Mouse (Mus musculus): ENCODE measurements at regions not wholly inside any gene's neighbourhood (a gene's known extent, or its start where the extent isn't known, plus 50 kb on each side); places are given as distances from the start of the nearest gene placed in this dataset.

DNA sequence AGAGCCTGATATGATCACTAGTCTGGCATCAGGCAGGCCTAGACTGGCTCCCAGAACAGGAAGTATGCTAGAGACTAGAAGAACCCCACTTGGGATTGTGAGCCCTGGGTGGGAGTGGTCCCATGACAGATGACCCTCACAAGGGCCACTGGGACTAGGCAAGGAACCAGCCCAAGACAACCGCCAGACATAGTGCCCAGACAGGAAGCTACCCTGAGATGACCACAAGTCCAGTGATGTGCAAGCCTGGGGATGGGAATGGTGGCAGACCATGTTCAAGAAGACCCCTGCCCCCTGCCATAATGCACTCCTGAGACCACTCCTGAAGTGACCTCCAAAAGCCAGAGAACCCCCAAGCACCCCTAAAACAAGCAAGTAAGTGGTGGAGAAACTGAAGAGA, 304.9 kb downstream of the Epm2a start:
- Histone ChIP-seq H3K36me3 (replicated peaks) (no peaks in the 10 kb centered on the region), H3K4me1 (ENCODE audit: insufficient read depth, low read depth, low read length) (no peaks in the 10 kb centered on the region), H3K9me3 (replicated peaks) (no peaks in the 10 kb centered on the region), H3K27me3 (ENCODE audit: insufficient read depth, low read length) (no peaks in the 10 kb centered on the region), H3K4me3 (ENCODE audit: low read depth, low read length) (no peak overlapping the region)
- DNase-seq (ENCODE audit: low spot score) (no peak), ATAC-seq (ENCODE audit: extremely low read depth, insufficient number of reproducible peaks, low FRiP score, poor library complexity, severe bottlenecking) (no peak)
- TF ChIP-seq GATA1 (IDR thresholded peaks at IDR 0.05; ENCODE audit: borderline replicate concordance, low read length) (no peak), POLR2AphosphoS5 (IDR thresholded peaks at IDR 0.05; ENCODE audit: insufficient replicate concordance, low read depth, low read length) (no peak), TAL1 (conservative IDR thresholded peaks at IDR 0.05; ENCODE audit: low read depth, low read length) (no peak), GATA2 (IDR thresholded peaks at IDR 0.05; ENCODE audit: borderline replicate concordance, low read depth, low read length) (no peak), CTCF (IDR thresholded peaks at IDR 0.05; ENCODE audit: low read depth, low read length) (no peak)

DNA sequence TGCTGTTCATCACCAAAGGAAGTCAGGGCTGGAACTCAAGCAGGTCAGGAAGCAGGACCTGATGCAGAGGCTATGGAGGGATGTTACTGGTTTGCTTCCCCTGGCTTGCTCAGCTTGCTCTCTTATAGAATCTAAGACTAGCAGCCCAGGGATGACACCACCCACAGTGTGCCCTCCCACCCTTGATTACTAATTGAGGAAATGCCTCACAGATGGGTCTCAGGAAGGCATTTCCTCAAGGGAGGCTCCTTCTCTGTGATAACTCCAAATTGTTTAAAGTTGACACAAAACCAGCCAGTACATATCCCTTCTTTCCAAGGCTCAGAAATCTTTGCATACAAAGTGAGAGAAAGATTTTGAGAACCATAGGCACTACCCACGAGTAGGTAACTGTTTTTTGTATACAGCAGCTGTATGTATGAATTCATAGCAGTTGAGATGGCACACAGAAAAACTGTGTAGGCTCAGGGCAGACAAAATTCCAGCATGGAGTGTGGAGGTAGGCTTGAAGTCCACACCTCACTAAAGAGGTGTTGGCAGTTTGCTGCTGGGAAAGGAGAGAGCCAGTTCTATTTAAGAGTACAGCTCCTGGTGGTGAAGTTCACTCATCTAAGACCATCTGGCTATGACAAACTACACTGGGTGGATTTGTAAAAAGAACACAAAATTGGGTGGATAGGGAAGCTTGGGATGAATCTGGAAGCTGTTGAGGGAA, 317.0 kb downstream of the Epm2a start:
- no peaks in the 10 kb centered on the region for H3K4me1 ChIP-seq (ENCODE audit: insufficient read depth, low read depth, low read length)
- H3K27me3 ChIP-seq (ENCODE audit: insufficient read depth, low read length): peaks cover 3% of the 10 kb centered on the region; the same call in 1 of the 2 replicates
- TF ChIP-seq GATA1 (IDR thresholded peaks at IDR 0.05; ENCODE audit: borderline replicate concordance, low read length) (no peak), POLR2AphosphoS5 (IDR thresholded peaks at IDR 0.05; ENCODE audit: insufficient replicate concordance, low read depth, low read length) (no peak), TAL1 (conservative IDR thresholded peaks at IDR 0.05; ENCODE audit: low read depth, low read length) (no peak), GATA2 (IDR thresholded peaks at IDR 0.05; ENCODE audit: borderline replicate concordance, low read depth, low read length) (no peak), CTCF (IDR thresholded peaks at IDR 0.05; ENCODE audit: low read depth, low read length) (no peak)
- no peak overlapping the region for H3K4me3 ChIP-seq (ENCODE audit: low read depth, low read length)
- no peaks in the 10 kb centered on the region for H3K36me3 ChIP-seq (replicated peaks)
- no peaks in the 10 kb centered on the region for H3K9me3 ChIP-seq (replicated peaks)
- ATAC-seq (ENCODE audit: extremely low read depth, insufficient number of reproducible peaks, low FRiP score, poor library complexity, severe bottlenecking): no peak
- DNase-seq (ENCODE audit: low spot score): no peak

DNA sequence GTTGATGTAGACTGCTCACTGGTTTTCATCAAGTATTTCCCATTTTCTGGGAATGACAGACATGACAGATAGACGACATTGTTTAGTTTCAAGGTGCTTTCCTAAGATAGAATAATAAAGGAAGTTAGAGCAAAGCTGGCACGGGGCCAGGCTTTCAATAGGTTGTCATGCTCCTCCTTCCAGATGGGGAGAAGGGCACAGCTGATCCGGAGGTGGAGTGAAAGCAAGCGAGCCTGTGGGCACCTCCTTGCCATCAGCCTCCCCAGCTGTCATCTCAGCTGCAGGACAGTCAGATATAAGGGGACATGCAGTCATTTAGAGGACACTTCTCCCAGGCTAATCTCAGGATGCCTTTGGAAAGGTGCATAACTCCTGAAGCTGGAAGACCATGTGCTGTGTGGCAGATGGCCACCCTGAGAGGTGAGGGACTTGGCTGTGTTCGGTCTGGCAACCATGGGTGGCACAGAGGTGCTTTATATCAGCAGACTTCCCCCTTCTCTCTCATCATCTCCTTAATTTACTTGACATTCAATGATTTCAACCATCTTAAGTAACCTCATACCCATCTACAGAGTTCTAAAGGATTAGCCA, 318.6 kb downstream of the Epm2a start:
- ATAC-seq (ENCODE audit: extremely low read depth, insufficient number of reproducible peaks, low FRiP score, poor library complexity, severe bottlenecking) (no peak), DNase-seq (ENCODE audit: low spot score) (no peak)
- H3K4me1 ChIP-seq (ENCODE audit: insufficient read depth, low read depth, low read length): no peaks in the 10 kb centered on the region
- no peaks in the 10 kb centered on the region for H3K36me3 ChIP-seq (replicated peaks)
- H3K9me3 ChIP-seq (replicated peaks): no peaks in the 10 kb centered on the region
- H3K27me3 ChIP-seq (ENCODE audit: insufficient read depth, low read length): peaks cover 3% of the 10 kb centered on the region; the same call in 1 of the 2 replicates
- H3K4me3 ChIP-seq (ENCODE audit: low read depth, low read length): no peak overlapping the region
- TF ChIP-seq POLR2AphosphoS5 (IDR thresholded peaks at IDR 0.05; ENCODE audit: insufficient replicate concordance, low read depth, low read length) (no peak), GATA1 (IDR thresholded peaks at IDR 0.05; ENCODE audit: borderline replicate concordance, low read length) (no peak), CTCF (IDR thresholded peaks at IDR 0.05; ENCODE audit: low read depth, low read length) (no peak), GATA2 (IDR thresholded peaks at IDR 0.05; ENCODE audit: borderline replicate concordance, low read depth, low read length) (no peak), TAL1 (conservative IDR thresholded peaks at IDR 0.05; ENCODE audit: low read depth, low read length) (no peak)

DNA sequence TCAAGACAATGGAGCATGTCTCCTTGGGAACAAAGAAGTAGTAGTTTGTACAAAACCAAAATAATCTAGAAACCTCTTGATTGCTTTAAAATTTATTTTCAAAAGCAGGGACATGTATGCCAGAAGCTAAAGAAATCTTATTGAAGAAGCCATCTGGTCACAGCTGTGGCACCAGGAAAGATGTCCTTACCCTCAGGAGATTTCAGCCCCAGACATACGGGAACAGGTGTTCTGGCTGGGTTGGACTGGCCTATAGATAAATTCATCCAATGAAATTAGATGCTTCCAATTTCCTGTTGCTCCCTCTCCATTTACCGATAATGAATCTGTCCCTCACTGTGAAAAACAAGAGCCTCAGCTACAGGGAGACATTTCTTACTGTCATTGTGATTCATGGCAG, 366.5 kb downstream of the Epm2a start:
- Histone ChIP-seq H3K27me3 (ENCODE audit: insufficient read depth, low read length) (no peaks in the 10 kb centered on the region), H3K4me3 (ENCODE audit: low read depth, low read length) (no peak overlapping the region), H3K4me1 (ENCODE audit: insufficient read depth, low read depth, low read length) (no peaks in the 10 kb centered on the region), H3K36me3 (replicated peaks) (no peaks in the 10 kb centered on the region), H3K9me3 (replicated peaks) (no peaks in the 10 kb centered on the region)
- TF ChIP-seq TAL1 (conservative IDR thresholded peaks at IDR 0.05; ENCODE audit: low read depth, low read length) (no peak), GATA1 (IDR thresholded peaks at IDR 0.05; ENCODE audit: borderline replicate concordance, low read length) (no peak), POLR2AphosphoS5 (IDR thresholded peaks at IDR 0.05; ENCODE audit: insufficient replicate concordance, low read depth, low read length) (no peak), CTCF (IDR thresholded peaks at IDR 0.05; ENCODE audit: low read depth, low read length) (no peak), GATA2 (IDR thresholded peaks at IDR 0.05; ENCODE audit: borderline replicate concordance, low read depth, low read length) (no peak)
- ATAC-seq (ENCODE audit: extremely low read depth, insufficient number of reproducible peaks, low FRiP score, poor library complexity, severe bottlenecking) (no peak), DNase-seq (ENCODE audit: low spot score) (no peak)

DNA sequence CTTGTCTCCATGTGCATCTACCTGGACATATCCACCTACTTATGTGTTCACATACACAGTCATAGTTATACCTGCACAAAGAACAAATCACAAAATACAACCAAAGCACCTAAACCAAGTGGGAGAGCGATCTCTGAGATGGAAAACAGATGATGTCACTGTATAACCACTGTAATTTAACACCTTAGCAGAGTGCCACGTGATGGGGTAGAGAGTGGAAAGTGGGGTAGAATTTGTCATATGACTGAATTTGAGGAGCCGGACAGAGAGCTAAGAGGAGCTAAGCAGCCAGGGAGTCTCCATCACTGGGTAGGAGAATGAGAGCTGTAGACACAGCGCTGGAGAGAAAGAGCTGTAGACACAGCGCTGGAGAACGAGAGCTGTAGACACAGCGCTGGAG, 381.6 kb downstream of the Epm2a start:
- Histone ChIP-seq H3K27me3 (ENCODE audit: insufficient read depth, low read length) (no peaks in the 10 kb centered on the region), H3K4me3 (ENCODE audit: low read depth, low read length) (no peak overlapping the region), H3K9me3 (replicated peaks) (no peaks in the 10 kb centered on the region), H3K36me3 (replicated peaks) (no peaks in the 10 kb centered on the region), H3K4me1 (ENCODE audit: insufficient read depth, low read depth, low read length) (no peaks in the 10 kb centered on the region)
- no peak for DNase-seq (ENCODE audit: low spot score)
- TF ChIP-seq GATA2 (IDR thresholded peaks at IDR 0.05; ENCODE audit: borderline replicate concordance, low read depth, low read length) (no peak), GATA1 (IDR thresholded peaks at IDR 0.05; ENCODE audit: borderline replicate concordance, low read length) (no peak), POLR2AphosphoS5 (IDR thresholded peaks at IDR 0.05; ENCODE audit: insufficient replicate concordance, low read depth, low read length) (no peak), TAL1 (conservative IDR thresholded peaks at IDR 0.05; ENCODE audit: low read depth, low read length) (no peak), CTCF (IDR thresholded peaks at IDR 0.05; ENCODE audit: low read depth, low read length) (no peak)
- no peak for ATAC-seq (ENCODE audit: extremely low read depth, insufficient number of reproducible peaks, low FRiP score, poor library complexity, severe bottlenecking)

DNA sequence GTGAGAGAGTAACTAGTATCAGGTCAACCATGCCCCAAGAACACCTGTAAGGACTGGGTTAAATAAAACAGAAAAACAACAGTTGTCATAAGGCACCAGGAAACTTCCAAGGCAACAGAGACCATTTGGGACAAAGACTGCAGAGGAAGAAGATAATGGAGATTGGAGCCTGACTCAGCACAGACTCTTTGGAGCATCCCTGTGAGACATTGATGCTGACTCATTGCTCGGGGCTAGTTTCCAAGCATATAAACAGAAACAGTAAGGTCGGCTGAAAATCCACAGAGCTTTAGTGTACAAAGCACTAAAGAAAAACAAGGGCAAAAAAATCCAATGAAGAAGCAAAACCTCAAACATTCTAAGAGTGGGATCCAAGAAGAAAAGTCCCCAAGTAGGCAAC, 386.3 kb downstream of the Epm2a start:
- Histone ChIP-seq H3K4me3 (ENCODE audit: low read depth, low read length) (no peak overlapping the region), H3K9me3 (replicated peaks) (no peaks in the 10 kb centered on the region), H3K36me3 (replicated peaks) (no peaks in the 10 kb centered on the region), H3K4me1 (ENCODE audit: insufficient read depth, low read depth, low read length) (no peaks in the 10 kb centered on the region), H3K27me3 (ENCODE audit: insufficient read depth, low read length) (no peaks in the 10 kb centered on the region)
- no peak for DNase-seq (ENCODE audit: low spot score)
- ATAC-seq (ENCODE audit: extremely low read depth, insufficient number of reproducible peaks, low FRiP score, poor library complexity, severe bottlenecking): no peak
- TF ChIP-seq GATA2 (IDR thresholded peaks at IDR 0.05; ENCODE audit: borderline replicate concordance, low read depth, low read length): no peak
- TF ChIP-seq TAL1 (conservative IDR thresholded peaks at IDR 0.05; ENCODE audit: low read depth, low read length): no peak
- no peak for TF ChIP-seq POLR2AphosphoS5 (IDR thresholded peaks at IDR 0.05; ENCODE audit: insufficient replicate concordance, low read depth, low read length)
- no peak for TF ChIP-seq CTCF (IDR thresholded peaks at IDR 0.05; ENCODE audit: low read depth, low read length)
- no peak for TF ChIP-seq GATA1 (IDR thresholded peaks at IDR 0.05; ENCODE audit: borderline replicate concordance, low read length)

All from G1E (cell line).